Mouse (Mus musculus) kidney, postnatal 4 days (tissue): ENCODE measurements around the gene Nat8f6.
"Not testable (repeated sequence)": the region's sequence is repeated elsewhere in the genome, so short reads cannot be mapped to it uniquely, and the experiment has no call there.

ENCODE experiments used
- DNase-seq, 2 experiments: peaks; one replicate each; pipeline ENCODE4 v3.0.0; 2021; ENCODE audit warnings: mixed read lengths in 2 of 2

Nat8f6 gene

DNA sequence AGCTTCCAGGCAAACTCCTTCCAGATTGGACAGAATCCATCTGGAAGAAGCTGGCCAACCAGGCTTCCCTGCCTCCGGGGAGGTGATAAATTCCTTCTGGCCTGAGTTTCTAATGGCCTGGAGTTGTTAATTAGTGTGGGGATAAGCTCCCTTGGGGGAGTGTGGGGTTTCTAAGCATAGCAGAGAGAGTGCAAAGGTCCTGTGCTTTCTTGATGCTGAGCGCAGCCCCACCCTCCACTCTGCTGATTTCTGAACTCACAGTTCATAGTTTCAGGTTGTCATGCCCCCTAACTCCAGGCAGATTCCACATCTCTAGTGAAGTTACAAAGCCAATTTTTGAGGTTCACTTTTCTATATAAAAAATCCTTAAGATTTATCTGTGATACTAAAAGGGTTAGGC is 14.3 kb upstream of the Nat8f6 start:
- not testable (repeated sequence) for DNase-seq

DNA sequence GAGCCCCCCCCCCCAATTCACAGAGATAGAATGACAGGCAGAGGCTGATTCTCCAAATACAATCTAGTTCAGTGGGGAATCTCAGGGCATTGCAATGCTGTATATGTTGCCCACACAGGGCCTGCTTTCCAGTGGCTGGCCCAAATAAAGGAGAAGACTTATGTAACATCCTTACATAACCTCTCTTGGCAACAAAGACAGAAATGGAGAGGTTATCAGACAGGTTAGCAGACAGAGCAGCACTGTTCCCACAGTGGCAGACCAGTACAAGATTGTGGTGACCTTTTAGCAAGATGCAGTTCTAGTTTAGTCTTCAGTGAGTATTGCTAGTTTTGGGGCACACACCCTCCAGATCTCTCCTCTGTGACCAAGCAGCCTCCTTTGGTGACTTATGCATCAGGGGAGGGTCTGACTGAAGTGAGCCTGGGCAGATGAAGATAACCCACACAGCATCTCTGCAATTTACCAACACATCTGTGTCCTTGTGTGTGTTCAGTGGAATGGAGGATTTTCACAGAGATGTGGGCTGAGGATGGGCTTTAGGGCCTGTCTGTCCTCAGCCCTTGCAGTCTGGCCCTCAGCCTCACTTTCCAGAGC is 13.8 kb upstream of the Nat8f6 start:
- not testable (repeated sequence) for DNase-seq

DNA sequence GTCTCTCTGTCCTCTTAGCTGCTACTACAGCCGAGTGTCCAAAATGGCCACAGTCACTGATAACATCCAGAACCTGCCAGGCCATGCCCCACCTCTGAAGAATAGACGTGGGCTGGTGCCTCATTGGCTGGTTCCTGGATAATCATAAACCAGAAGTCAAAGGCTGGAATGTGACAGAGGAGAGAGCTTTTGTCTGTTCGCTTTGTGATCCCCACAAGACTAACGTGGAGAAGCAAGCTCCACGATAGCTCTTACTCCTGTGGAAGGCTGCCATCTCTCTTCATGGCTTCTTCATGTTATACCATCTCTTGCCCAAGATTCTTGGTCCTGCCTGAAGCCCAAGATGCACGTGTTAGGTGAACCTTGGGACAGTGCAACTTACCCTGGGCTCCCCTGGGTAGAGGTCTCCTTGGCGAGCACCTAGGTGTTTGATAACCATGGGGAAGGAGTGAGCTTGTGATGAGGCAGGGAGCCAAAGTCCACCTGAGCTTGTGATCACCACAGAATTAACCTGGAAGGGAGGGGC is 11.1 kb upstream of the Nat8f6 start, which contains the start of gene Nat8:
TSS of gene Nat8 (minus strand) at position 287 of the 526 bp plus-strand sequence.
- no peak for DNase-seq

DNA sequence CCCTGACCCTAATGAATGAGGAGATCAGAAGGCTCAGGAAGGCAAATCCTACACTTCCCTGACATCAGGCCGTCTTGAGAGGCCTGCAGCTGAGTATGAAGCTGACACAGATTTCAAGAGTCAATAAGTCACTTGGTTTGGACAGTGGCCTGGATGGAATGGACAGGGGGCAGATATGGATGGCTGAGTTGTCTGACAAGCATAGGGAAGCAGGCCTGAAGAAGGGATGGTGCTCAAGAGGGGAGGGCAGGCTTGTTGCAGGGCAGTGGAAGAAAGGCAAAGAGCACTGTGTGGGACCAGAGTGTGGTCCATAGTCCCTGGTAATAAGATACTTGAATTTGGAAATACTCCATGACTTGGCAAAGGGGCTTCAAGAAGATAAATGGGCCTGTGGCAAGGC is 8.7 kb upstream of the Nat8f6 start:
- DNase-seq, result no peak

DNA sequence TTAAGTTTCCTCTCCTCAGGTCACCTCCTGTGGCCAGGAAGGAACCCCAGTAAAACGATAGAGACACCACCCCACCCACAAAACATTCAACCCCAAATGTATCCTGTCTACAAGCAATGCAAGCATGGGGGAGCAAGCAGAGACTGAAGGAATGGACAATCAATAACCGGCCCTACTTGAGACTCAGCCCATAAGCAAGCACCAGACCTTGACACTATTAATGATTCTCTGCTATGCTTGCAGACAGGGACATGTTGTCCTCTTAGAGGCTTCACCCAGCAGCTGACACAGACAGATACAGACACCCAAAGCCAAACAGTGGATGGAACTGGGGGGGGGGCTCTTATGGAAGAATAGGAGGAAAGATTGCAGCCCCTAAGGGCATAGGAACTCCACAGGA is 5.1 kb upstream of the Nat8f6 start:
- DNase-seq, result no peak

DNA sequence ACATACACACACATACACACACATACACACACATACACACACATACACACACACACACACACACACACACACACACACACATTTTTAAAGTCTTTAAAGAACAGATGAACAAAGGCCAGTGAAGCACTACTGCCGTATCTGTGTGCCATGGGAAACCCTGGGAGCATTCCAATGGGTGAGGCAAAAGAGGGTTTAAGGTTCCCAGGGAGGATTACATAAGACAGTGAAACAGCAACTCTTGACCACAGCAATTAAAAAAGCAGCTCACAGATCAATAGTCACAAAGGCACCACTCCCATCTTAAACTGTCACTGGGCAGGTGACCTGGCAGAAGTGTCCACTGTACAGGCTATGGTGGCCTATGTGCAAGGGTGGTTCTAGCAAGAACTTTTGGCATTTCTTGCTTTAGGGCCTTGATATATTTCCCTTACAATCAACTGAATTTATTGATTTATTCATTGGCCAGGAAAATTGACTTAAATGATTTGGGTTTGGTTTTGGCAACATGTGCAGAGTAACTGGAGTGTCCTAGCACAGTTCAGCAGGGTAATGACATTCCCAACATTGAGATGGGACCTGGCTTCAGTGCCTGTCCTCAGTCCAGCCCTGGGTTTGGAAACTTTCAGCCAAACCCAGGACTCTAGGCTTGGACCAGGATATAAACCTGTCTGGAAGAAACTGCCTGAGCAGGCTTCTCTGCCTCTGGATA is 2.8 kb upstream of the Nat8f6 start:
- DNase-seq, result no peak

DNA sequence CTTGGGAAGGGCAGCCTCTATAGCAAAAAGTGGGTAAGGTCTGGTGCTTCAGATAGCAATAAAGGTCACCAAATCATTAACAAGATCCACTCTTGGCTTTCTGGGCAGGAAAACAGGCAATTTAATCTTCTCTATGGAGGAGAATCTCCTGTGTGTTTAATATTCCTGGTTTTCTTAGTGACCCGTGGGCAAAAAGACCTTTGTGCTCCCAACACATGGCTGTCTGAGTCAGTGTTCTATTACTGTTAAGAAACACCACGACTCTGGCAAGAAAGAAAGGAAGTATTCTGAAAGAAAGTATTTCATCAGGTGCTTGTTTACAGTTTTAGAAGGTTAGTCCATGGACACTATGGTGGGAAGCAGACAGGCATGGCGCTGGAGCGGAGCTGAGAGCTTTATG is 1.5 kb upstream of the Nat8f6 start:
- DNase-seq, result no peak

DNA sequence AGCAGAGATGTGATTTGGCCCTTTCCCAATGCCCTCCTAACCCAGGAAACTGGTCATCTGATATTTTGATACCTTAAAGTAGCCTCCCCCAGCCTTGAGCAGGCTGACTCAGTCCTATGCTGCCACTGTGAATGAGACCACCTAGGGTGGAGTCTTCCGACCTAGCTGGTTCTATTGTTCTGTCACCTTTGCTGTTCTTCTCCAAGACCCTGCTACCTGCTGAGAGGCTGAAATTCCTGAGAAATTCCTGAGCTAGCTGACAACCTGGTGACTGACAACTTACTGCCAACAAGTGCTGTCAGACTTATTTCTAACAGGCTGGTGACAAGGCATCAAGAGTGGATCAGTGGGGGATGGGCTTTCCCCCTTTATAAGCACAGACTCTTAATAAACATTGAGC is 2.4 kb downstream of the Nat8f6 start:
- no peak for DNase-seq

DNA sequence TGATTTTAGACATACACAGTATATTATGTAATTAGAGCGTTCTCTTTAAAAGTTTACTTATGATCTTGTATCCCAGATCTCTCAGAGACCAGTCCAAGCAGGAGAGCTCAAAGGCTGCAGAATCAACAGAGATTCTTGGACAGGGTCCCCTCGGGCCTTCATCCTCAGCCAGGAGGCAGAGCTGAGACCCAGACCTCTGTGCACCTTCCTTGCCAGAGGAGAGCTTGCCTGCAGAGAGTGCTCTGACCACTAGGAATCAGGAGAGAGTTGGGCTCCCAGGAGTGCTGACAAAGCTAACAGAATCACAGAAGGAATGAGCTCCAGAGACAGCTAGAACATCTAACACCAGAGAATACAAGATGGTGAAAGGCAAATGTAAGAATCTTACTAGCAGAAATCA is 7.4 kb downstream of the Nat8f6 start:
- no peak for DNase-seq

DNA sequence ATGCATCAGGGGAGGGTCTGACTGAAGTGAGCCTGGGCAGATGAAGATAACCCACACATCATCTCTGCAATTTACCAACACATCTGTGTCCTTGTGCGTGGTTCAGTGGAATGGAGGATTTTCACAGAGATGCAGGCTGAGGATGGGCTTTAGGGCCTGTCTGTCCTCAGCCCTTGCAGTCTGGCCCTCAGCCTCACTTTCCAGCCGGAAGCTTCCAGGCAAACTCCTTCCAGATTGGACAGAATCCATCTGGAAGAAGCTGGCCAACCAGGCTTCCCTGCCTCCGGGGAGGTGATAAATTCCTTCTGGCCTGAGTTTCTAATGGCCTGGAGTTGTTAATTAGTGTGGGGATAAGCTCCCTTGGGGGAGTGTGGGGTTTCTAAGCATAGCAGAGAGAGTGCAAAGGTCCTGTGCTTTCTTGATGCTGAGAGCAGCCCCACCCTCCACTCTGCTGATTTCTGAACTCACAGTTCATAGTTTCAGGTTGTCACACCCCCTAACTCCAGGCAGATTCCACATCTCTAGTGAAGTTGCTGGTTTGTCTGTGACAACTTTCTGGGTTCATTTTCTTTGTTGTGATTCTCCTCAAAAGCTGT is 9.7 kb downstream of the Nat8f6 start:
- DNase-seq, result peak in 1 of 2 experiments; percentile 21

DNA sequence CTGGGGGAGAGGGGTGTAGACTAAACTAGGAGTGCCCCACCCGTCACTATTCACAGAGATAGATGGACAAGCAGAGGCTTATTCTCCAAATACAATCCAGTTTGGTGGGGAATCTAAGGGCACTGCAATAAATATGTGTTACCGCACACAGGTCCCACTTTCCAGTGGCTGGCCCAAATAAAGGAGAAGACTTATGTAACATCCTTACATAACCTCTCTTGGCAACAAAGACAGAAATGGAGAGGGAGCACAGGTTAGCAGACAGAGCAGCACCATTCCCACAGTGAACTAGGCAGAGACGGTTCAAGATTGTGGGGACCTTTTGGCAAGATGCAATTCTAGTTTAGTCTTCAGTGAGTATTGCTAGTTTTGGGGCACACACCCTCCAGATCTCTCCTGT is 10.2 kb downstream of the Nat8f6 start:
- DNase-seq, result not testable (repeated sequence)

DNA sequence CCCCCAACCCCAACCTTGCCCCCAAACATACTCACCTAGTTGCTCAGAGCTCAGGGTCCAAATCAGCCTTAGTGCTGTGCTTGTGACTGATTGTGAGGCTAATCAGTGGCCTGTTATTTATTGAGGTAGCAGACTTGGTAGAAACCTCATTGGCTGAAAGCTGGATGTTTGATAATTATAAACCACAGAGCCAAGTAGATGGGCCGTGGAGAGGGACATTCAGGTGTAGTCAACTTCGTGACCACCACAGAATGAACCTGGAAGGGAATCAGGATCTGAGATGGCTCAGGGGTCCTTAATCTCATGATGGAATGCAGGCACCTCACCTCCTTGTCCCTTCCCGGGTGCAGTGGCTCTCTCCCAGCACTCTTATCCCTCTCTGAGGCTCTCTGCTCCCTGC is 11.0 kb downstream of the Nat8f6 start:
- not testable (repeated sequence) for DNase-seq

DNA sequence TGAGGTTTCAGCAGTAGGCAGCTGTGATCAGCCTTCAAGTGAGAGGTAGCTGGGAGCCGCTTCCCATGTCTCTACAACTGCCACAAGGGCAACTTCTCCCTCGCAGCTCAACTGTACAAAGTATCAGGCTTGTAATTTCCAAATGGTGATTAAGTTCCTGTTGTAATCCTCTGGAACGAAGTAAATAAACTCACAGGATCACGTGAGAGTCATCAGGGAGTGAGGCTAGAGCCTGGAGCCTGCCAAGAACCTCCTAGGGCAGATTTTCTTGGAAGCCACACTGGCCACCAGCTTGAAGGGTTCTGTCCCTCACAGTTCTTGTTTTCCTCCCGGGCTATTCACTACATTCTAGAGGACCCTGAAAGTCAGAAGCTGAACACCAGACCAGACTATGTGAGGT is 17.6 kb downstream of the Nat8f6 start:
- DNase-seq, result not testable (repeated sequence)

DNA sequence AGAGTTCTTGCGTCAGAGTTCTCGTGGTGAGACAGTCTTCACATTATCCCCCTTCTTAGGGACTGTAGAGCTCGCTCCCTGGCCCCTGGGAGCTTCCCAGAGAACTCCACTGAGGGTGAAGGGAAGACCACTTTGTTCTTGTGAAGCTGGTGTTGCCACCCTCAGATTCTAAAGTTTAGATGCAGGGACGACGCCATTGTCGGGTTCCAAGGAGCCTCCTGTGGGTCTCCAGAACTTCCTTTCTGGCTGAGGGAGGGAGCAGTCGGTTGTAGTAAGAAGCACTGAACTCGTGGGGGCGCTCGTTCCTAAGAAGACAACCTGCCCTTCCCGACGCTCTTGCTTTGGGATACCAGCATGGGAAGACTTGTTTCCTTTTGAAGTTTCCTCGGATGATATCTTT is 55.2 kb downstream of the Nat8f6 start, which contains the start of gene Nat8f3:
TSS of gene Nat8f3 (minus strand) at position 223 of the 400 bp plus-strand sequence.
- DNase-seq, result peak; percentile 53 to 57

DNA sequence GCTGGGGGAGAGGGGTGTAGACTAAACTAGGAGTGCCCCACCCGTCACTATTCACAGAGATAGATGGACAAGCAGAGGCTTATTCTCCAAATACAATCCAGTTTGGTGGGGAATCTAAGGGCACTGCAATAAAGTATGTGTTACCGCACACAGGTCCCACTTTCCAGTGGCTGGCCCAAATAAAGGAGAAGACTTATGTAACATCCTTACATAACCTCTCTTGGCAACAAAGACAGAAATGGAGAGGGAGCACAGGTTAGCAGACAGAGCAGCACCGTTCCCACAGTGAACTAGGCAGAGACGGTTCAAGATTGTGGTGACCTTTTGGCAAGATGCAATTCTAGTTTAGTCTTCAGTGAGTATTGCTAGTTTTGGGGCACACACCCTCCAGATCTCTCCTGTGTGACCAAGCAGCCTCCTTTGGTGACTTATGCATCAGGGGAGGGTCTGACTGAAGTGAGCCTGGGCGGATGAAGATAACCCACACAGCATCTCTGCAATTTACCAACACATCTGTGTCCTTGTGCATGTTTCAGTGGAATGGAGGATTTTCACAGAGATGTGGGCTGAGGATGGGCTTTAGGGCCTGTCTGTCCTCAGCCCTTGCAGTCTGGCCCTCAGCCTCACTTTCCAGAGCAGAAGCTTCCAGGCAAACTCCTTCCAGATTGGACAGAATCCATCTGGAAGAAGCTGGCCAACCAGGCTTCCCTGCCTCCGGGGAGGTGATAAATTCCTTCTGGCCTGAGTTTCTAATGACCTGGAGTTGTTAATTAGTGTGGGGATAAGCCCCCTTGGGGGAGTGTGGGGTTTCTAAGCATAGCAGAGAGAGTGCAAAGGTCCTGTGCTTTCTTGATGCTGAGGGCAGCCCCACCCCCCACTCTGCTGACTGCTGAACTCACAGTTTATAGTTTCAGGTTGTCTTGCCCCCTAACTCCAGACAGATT is 57.4 kb downstream of the Nat8f6 start:
- DNase-seq, result not testable (repeated sequence)

DNA sequence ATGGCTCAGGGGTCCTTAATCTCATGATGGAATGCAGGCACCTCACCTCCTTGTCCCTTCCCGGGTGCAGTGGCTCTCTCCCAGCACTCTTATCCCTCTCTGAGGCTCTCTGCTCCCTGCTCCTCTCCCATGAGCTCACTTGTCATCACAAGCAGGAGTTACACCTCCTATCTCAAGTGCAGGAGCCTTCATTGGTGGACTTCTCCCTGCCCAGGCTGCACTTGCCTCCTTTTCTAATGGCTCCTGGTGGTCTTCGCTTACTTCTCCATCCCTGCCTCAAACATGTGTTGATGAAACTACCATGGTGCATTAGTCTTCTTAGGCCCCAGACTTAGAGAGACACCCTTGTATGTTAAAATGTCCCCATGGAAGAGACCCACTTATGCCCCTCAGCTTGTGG is 58.1 kb downstream of the Nat8f6 start:
- DNase-seq, result not testable (repeated sequence)
